Mouse (Mus musculus) heart, postnatal 36 days (tissue): ENCODE results near the gene Plpp1. TPM values are rescaled to one million over a fixed set of nuclear protein-coding genes. Genes with fewer than 3 reads are reported as not detected.

Experiments
- total RNA-seq, 2 experiments: library from RNA; stranded (reverse); gene quantifications; 2 replicates each; pipeline ENCODE4 v1.2.3; 2021

Gene Plpp1
- total RNA-seq, 2 experiments from 2014 or later = 54.6 to 63.8 TPM

Other genes starting within 250 kb of the Plpp1 start
- not detected for gene Il31ra, start 206.4 kb upstream of the Plpp1 start, total RNA-seq
- under 1 TPM in 1 of 2 experiments, not detected in 1; 0.14 TPM for gene Ddx4, start 148.3 kb upstream of the Plpp1 start, total RNA-seq
- gene Slc38a9, start 140.0 kb upstream of the Plpp1 start, total RNA-seq = 10 to 100 TPM in 1 of 2 experiments, 1 to 10 TPM in 1; 9.8 to 12.1 TPM
- gene Mtrex, start 126.6 kb downstream of the Plpp1 start, total RNA-seq = 10 to 100 TPM; 26.2 to 27.9 TPM
- 10 to 100 TPM; 13.1 to 13.2 TPM for gene Dhx29, start 126.7 kb downstream of the Plpp1 start, total RNA-seq
- gene Ccno, start 187.0 kb downstream of the Plpp1 start, total RNA-seq = under 1 TPM; 0.19 to 0.67 TPM
- not detected for gene Mcidas, start 193.1 kb downstream of the Plpp1 start, total RNA-seq
- not detected for gene Cdc20b, start 234.3 kb downstream of the Plpp1 start, total RNA-seq
- 10 to 100 TPM; 34.5 to 37.7 TPM for gene Gpx8, start 245.6 kb downstream of the Plpp1 start, total RNA-seq